Mouse (Mus musculus) left cerebral cortex, postnatal 36 days (tissue): ENCODE data around the gene Cxcr3. TPM values are rescaled to one million over a fixed set of nuclear protein-coding genes. Genes with fewer than 3 reads are reported as not detected.

Experiments
- DNase-seq, 2 experiments: peaks; one replicate each; pipeline ENCODE4 v3.0.0; 2021 to 2022; ENCODE audit warnings: low spot score in 2 of 2, mixed read lengths in 1 of 2
- intact Hi-C: fragments of 180-260 bp; cut with DNase I; formaldehyde crosslinking; loops from one replicate; pipeline ENCODE4 v1.15.1; 2025
- total RNA-seq, 2 experiments: library from RNA; stranded (reverse); gene quantifications; 2 replicates each; pipeline ENCODE4 v1.2.3; 2021

Gene Cxcr3
- not detected for total RNA-seq

GRCm38 (mm10) chrX:101733828-101734319 lies at the start of gene Cxcr3:
Gene Cxcr3, minus strand, starts transcription at chrX:101734269.
- no peak for DNase-seq
- intact Hi-C loops = no loop called here

- intact Hi-C loops = loop anchor here (5.0 kb wide), 1 partner anchor 95 kb away; no protein-coding TSS in a partner anchor
- peak; percentile 23 to 29 for DNase-seq
These were observed 38.0 kb upstream of the Cxcr3 start for GRCm38 (mm10) chrX:101772035-101772434.

- no peak for DNase-seq
- intact Hi-C loops = loop anchor here (5.0 kb wide), 1 partner anchor 93 kb away; no protein-coding TSS in a partner anchor
These were observed 36.2 kb upstream of the Cxcr3 start for GRCm38 (mm10) chrX:101770307-101770706.

DNA sequence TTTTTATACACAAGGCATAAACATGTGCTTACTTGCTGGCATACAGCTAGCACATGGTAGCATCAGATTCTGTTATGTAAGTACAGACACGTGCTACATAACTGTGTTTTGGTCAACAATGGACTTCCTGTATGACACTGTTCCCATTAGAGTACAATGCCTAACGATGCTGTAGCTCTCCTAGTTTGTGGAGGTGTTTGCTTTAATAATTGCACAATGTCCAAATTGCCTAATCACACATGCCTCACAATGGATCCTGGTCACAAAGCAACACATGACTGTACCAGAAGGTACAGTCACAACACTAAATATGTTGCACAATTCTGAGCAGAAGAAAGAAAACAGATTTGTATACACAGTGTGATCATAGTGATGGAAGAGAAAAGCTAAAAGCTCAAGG lies 35.4 kb upstream of the Cxcr3 start:
- DNase-seq = no peak
- intact Hi-C loops = no loop called here

DNA sequence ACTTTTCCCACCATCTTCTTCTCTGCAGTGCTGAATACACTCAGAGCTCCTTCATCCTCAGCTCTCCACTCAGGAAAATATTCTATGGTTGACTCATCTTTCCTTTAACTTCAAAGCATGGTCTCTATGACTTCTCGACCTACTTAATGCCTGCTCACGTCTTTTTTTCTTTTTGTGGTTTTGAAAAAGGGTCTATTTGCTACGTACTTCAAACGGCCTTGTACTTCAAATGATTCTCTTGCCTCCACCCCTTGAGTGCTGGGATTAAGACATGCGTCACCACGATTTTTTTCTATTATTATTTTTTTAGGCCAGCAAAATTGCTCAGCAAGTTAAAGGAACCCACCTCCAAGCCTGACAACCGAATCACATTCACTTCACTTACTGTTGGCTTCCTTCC lies 33.2 kb upstream of the Cxcr3 start:
- intact Hi-C loops = no loop called here
- no peak for DNase-seq

DNA sequence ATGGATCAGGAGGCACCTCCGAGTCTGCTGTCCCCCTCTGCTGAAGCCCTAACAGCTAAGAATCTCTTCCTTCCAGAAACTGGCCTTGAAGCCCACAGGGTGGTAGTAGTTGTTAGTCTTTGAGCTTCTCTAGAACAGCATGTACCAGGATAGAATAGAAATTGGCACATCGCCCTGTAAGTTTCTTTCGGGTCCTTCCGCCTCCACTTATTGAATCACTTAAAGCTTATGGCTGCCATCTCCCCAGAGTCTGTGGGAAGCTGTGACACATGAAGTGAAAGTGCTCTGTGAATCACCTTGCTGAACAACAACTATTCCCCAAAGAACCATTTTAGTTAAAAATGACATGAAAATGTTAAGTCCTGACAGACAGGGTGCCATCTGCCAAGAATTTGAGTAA lies 31.0 kb upstream of the Cxcr3 start:
- DNase-seq = peak; percentile 15 to 17
- intact Hi-C loops = no loop called here

DNA sequence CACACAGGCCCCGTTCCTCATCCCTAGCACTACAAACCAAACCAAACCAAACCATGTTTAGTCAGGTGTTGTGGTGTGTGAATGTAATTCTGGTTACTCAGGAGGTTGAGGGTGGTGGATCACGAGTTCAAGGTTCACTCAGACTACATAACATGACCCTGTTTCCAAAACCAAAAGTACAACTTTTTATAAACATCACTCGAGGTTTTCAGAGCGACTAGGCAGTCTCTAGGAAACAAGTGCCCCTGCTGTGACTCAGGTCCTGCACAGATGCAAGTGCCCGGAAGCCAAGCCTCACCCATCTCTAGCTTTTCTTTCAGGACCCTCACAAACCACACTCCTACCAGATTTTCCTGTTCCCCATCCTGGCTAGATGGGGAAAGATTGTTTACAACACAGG lies 30.6 kb upstream of the Cxcr3 start:
- intact Hi-C loops = no loop called here

GRCm38 (mm10) chrX:101754478-101754877 lies 20.4 kb upstream of the Cxcr3 start:
- DNase-seq = peak; percentile 45 to 50
- intact Hi-C loops = no loop called here

More for the DNA sequence above, 30.6 kb upstream of the Cxcr3 start:
- DNase-seq = no peak

DNA sequence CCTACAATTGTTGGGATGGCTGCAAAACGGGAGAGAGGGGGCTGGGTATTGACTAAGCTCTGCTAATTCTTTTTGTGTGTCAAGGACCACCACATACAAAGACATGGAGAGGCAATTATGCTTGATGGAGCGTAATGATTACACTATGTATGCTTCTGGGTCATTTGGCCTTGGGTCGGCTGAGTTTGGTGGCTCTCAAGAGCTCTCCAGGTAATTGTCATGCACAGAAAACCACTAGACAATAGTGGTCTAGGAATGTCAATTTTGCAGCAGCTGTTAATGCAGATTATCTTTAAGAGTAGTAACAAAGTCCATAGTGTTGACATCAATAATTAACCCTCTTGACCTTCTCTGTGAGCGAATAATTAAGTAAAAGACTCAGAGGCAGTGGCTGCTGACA lies 16.1 kb upstream of the Cxcr3 start:
- intact Hi-C loops = no loop called here
- DNase-seq = no peak

DNA sequence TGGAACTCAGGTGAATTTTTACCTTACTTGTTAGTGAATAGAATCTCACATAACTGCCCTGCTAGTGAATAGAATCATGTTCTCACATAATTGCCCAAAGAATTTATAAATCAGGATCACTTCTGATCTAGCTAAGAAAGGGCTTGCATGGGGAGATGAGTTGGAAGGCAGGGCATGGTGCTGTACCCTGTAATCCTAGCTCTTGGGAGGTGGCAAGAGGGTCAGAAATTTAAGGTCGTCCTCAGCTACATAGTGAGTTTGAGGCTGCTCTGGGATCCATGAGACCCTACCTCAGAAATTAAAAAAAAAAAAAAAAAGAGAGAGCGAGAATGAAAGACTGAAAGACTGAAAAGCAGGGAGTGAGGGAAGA lies 7.0 kb upstream of the Cxcr3 start:
- intact Hi-C loops = no loop called here
- no peak for DNase-seq

GRCm38 (mm10) chrX:101740335-101741063 lies 6.4 kb upstream of the Cxcr3 start:
- intact Hi-C loops = no loop called here
- DNase-seq = peak in 1 of 2 experiments; percentile 19

- intact Hi-C loops = no loop called here
- DNase-seq = no peak
These were observed 3.1 kb upstream of the Cxcr3 start for GRCm38 (mm10) chrX:101737201-101737600.

GRCm38 (mm10) chrX:101734981-101735380 lies 912 bp upstream of the Cxcr3 start:
- intact Hi-C loops = no loop called here
- no peak for DNase-seq

DNA sequence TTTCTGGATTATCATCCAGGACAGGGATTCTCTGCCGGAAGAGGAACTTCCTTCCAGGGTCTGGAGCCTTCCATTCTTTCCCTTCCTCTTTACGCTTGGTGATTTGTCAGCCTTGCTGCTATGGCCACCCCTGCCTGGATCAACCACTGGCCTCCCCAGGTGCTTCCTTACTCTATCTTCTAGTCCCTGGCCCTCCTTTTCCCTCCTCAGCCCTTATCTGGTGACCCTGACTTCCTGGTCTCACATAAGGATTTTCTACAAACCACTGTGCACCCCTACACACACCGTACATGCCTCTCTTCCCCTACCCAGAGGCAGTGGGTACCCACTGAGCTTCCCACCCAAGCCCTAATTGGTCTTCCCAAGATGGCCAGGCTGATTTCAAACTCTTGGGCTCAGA lies 781 bp downstream of the Cxcr3 start:
- DNase-seq = no peak
- intact Hi-C loops = no loop called here

DNA sequence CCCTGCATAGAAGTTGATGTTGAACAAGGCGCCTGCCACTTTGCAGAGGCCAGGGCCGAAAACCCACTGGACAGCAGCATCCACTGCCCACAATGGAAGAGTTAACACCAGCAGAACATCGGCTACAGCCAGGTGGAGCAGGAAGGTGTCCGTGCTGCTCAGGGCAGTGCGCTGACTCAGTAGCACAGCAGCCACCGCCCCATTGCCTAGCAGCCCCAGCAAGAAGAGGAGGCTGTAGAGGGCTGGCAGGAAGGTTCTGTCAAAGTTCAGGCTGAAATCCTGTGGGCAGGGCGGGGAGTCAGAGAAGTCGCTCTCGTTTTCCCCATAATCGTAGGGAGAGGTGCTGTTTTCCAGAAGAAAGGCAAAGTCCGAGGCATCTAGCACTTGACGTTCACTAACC lies 1.4 kb downstream of the Cxcr3 start:
- intact Hi-C loops = no loop called here
- DNase-seq = no peak

- no peak for DNase-seq
- intact Hi-C loops = no loop called here
These were observed 4.1 kb downstream of the Cxcr3 start for GRCm38 (mm10) chrX:101730010-101730409.

DNA sequence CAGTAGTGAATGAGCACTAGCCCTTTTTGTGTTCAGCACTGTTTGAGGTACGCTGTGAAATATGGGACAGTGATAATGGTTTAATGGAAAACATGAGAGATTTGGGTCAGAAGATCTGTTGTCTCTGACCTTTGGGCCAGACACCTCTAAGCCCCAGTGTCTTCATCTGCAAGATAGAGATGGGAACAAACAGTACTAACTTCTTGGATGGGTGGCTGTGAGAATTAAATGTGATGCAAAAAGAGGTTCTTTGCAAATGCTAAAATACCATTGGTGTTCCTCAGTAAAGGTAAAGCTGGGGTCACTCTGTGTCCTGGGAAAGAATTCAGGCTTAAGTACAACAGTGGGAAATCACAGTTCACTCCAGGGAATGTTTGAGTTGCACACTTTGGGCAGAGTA lies 13.7 kb downstream of the Cxcr3 start:
- DNase-seq = no peak
- intact Hi-C loops = no loop called here

DNA sequence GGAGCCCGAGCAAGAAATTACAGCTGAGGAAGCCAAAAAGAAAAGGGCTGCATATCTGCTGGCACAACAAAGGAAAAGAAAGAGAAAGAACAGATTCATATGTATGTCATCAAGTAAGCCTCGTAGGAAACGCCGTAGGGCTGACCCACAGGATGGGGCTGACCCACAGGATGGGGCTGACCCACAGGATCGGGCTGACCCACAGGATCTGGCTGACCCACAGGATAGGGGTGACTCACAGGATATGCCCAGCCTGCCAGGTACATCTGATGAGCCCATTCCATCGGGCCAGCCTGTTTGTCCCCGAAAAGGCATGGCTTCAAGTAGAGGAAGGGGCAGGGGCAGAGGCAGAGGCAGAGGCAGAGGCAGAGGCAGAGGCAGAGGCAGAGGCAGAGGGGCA lies 29.0 kb downstream of the Cxcr3 start:
- intact Hi-C loops = no loop called here
- no peak for DNase-seq

DNA sequence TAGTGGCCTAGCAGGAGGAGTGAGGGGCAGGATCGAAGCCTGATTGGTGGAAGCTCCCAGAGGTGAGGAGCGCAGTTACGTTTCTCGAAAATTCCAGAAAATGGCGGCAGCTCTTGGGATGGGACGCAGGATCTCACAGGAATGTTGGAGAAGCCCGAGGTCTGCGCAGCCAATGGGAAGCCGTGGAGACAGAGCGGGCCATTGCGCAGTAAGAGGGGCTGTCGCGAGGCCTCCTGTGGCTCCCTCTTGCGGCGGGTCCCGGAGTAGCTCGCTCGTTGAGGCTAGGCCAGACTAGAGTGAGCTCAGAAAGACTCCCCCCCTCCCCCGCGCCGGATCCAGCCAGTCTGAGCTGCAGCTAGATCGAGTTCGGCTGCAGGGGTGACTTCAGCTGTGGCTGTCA lies 35.8 kb downstream of the Cxcr3 start:
- intact Hi-C loops = no loop called here
- DNase-seq = no peak

DNA sequence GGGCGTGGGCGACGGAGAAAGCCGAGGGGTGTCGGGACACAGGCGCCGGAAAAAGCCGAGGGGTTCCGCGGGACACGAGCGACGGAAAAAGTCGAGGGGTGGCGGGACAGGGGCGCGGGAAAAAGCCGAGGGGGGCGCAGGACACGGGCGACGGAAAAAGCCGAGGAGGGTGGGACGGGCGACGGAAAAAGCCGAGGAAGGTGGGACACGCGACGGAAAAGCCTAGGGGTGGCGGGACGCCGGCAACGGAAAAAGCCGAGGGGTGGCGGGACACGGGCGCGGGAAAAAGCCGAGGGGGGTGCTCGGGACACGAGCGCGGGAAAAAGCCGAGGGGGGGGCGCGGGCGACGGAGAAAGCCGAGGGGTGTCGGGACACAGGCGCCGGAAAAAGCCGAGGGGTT lies 36.5 kb downstream of the Cxcr3 start:
- intact Hi-C loops = no loop called here
- DNase-seq = no peak

DNA sequence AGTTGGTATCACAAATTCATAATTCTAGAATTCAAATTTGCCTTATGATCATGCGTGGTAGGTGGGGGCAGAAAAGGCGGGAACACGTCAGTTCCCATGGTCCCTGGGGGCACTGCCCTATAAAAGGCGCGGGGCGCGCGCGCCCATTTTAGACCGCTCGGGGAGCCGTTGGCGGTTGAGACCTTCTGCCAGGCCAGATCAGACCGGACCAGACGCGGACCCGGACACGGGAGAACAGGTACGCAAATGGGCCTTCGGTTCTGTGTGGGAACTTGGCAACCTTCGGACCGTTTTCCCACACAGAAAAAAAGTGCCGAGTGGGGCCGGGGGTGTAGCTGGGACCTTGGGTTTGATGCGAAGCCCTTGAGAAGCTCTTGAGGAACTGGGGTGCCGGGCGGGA lies 38.4 kb downstream of the Cxcr3 start:
- intact Hi-C loops = no loop called here
- no peak for DNase-seq
